Mouse (Mus musculus) cortical plate, adult 2 months (tissue): ENCODE measurements around the gene Tmem175. TPM values are rescaled to one million over a fixed set of nuclear protein-coding genes. Genes with fewer than 3 reads are reported as not detected.

Source experiments
- H3K27ac ChIP-seq: fragments of 200-500 bp; 2 replicates; pipeline ENCODE4 v1.5.1; 2012; ENCODE audit warnings: low read length, control low read depth, inconsistent platforms; ENCODE audit not compliant: insufficient read depth
- H3K4me1 ChIP-seq: fragments of 200-500 bp; 2 replicates; pipeline ENCODE4 v1.6.1; 2011; ENCODE audit warnings: low read length; ENCODE audit not compliant: control insufficient read depth, insufficient read depth
- H3K4me3 ChIP-seq: fragments of 200-500 bp; 2 replicates; pipeline ENCODE4 v1.5.1; 2011; ENCODE audit warnings: mild to moderate bottlenecking, low read length, control low read depth; ENCODE audit not compliant: insufficient read depth
- CTCF ChIP-seq: fragments of 200-500 bp; IDR thresholded peaks from 2 replicates; pipeline ENCODE4 v1.5.1; 2011; ENCODE audit warnings: mild to moderate bottlenecking, control low read depth, low read length; ENCODE audit not compliant: insufficient read depth; ENCODE audit errors: extremely low read depth
- POLR2A ChIP-seq: fragments of 200-500 bp; IDR thresholded peaks from 2 replicates; pipeline ENCODE4 v1.6.1; 2011; ENCODE audit warnings: mild to moderate bottlenecking, low read length, control low read depth; ENCODE audit not compliant: insufficient read depth; ENCODE audit errors: extremely low read depth
- polyA plus RNA-seq: library from polyadenylated mRNA; depleted of rRNA; stranded (reverse); fragments of >200 nt; gene quantifications from 2 replicates; pipeline ENCODE4 v1.2.3, GENCODE M21; 2012; rRNA removed

Gene Tmem175
- polyA plus RNA-seq, 1 experiment: 62.8 TPM

- no peak overlapping the region for H3K27ac ChIP-seq
Observed at GRCm38 (mm10) chr5:108694352-108695261, 65.0 kb downstream of the Tmem175 start.

GRCm38 (mm10) chr5:108695861-108696260 is 66.3 kb downstream of the Tmem175 start:
- Histone ChIP-seq H3K27ac (no peak overlapping the region), H3K4me3 (no peak overlapping the region), H3K4me1 (no peaks in the 10 kb centered on the region; the same call in 1 of the 2 replicates)
- TF ChIP-seq POLR2A (no peak), CTCF (no peak)

More at GRCm38 (mm10) chr5:108694352-108695261, 65.0 kb downstream of the Tmem175 start:
- H3K4me3 ChIP-seq: peak overlapping the region; percentile 33
- H3K4me1 ChIP-seq: no peaks in the 10 kb centered on the region; the same call in 1 of the 2 replicates
- TF ChIP-seq CTCF (no peak), POLR2A (no peak)

DNA sequence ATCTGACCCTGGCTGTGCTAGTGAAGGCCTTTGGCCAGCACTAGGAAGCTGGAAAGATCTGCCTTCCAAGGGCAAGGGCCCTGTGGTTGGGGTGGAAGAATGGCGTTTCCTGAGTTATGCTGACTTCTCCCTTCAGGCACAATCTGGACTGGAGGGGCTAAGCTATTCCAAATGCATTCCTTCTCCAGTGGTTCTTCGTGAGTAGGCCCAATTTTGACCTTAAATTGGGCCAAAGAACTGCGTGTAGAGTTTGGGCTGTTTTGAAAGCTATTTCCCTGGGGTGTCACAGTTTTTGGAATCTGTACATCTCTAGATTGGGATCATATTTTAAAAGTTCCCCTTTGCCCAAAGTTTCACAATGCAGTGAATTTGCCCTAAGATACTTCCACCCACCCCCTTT is 67.0 kb downstream of the Tmem175 start:
- Histone ChIP-seq H3K4me3 (no peak overlapping the region), H3K4me1 (no peaks in the 10 kb centered on the region; the same call in 1 of the 2 replicates), H3K27ac (no peak overlapping the region)
- TF ChIP-seq CTCF (no peak), POLR2A (no peak)

DNA sequence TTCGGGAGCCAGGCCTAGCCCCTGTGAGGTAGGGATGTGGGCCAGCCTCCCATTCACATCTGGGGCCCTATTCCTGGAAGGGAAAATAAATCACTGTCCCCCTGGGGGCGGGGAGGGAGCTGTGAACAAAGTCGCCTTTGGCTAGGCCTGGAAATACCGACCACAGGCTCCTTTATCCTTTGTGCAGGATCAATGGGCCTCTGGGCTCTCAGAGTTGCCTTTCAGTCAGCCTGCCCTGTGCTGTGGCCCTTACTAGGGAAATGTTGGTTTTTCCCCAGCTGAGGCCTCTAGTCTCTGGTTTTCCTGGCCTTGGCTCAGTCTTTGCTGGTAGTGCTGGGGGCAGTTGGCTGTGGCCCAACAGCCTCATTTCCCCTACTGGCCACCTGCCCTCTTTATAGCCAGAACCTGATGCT is 67.8 kb downstream of the Tmem175 start:
- H3K4me1 ChIP-seq: no peaks in the 10 kb centered on the region; the same call in 1 of the 2 replicates
- H3K4me3 ChIP-seq: no peak overlapping the region
- 0 out of 2 replicates have a peak overlapping the region, but pooled peaks have one; percentile 63 for H3K27ac ChIP-seq
- no peak for TF ChIP-seq POLR2A
- TF ChIP-seq CTCF: no peak

Other genes starting within 250 kb of the Tmem175 start
- gene Pde6b, start 241.4 kb upstream of the Tmem175 start, polyA plus RNA-seq: 0.25 and 0.26 TPM in 2 replicates
- gene Atp5k, start 195.3 kb upstream of the Tmem175 start, polyA plus RNA-seq: 323 and 367 TPM in 2 replicates
- 1.1 TPM in 2 replicates for gene Mfsd7a, start 180.9 kb upstream of the Tmem175 start, polyA plus RNA-seq
- gene Pcgf3, start 168.5 kb upstream of the Tmem175 start, polyA plus RNA-seq: 17.1 and 18.0 TPM in 2 replicates
- 339 and 354 TPM in 2 replicates for gene Cplx1, start 79.7 kb upstream of the Tmem175 start, polyA plus RNA-seq
- gene Gak, start within 50 bp of the Tmem175 start, polyA plus RNA-seq: 84.9 and 86.8 TPM in 2 replicates
- gene Idua, start 30.6 kb downstream of the Tmem175 start, polyA plus RNA-seq: 24.0 and 29.1 TPM in 2 replicates
- 54.6 and 58.7 TPM in 2 replicates for gene Dgkq, start 39.9 kb downstream of the Tmem175 start, polyA plus RNA-seq
- gene Slc26a1, start 45.8 kb downstream of the Tmem175 start, polyA plus RNA-seq: 1.2 and 1.4 TPM in 2 replicates
- 35.3 and 35.7 TPM in 2 replicates for gene Fgfrl1, start 62.6 kb downstream of the Tmem175 start, polyA plus RNA-seq
- not detected in 2 replicates for gene Rnf212, start 145.2 kb downstream of the Tmem175 start, polyA plus RNA-seq
- not detected in 2 replicates for gene Tmed11, start 165.6 kb downstream of the Tmem175 start, polyA plus RNA-seq
- not detected in 2 replicates for gene Vmn2r8, start 179.1 kb downstream of the Tmem175 start, polyA plus RNA-seq
- not detected in 2 replicates for gene Vmn2r9, start 222.8 kb downstream of the Tmem175 start, polyA plus RNA-seq